Mouse (Mus musculus) testis, adult 10 weeks (tissue): ENCODE measurements around the gene Sytl5. TPM values are rescaled to one million over a fixed set of nuclear protein-coding genes. Genes with fewer than 3 reads are reported as not detected.

Experiments
- polyA plus RNA-seq: library from polyadenylated mRNA; stranded (reverse); fragments of 350-450 nt; fragmentation: Illumina TruSeq; extraction: RNeasy Lipid Tissue Mini Kit (QIAGEN cat#74804); gene quantifications from one replicate; pipeline ENCODE4 v1.2.3, GENCODE M21; 2014; ENCODE audit warnings: low read depth, low replicate concordance

Gene Sytl5
- 4.0 TPM for polyA plus RNA-seq

GRCm38 (mm10) chrX:9885322-9885721 is at the start of gene Sytl5:
Sytl5 (plus strand) TSS chrX:9885622.

DNA sequence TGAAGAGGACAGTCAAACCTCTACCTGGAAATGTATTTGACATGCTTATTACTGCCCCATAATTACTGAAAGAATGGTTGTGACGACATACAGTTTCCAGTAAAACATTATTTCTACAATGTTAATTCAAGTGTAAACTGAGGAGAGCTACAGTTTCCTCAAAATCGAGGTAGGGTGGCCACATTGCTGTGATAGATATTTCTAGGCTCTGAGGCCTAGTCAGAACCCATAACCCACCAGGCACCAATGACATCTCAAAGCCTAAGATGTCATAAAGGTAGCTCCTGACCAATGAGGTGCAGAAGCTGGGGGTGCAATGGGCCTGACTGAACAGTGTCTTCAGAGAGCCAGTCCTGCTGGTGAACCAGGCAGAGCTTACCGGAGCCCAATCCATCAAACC is 38.8 kb upstream of the Sytl5 start, which contains the start of gene Hypm:
TSS of gene Hypm (plus strand) at position 301 of the 400 bp plus-strand sequence.

DNA sequence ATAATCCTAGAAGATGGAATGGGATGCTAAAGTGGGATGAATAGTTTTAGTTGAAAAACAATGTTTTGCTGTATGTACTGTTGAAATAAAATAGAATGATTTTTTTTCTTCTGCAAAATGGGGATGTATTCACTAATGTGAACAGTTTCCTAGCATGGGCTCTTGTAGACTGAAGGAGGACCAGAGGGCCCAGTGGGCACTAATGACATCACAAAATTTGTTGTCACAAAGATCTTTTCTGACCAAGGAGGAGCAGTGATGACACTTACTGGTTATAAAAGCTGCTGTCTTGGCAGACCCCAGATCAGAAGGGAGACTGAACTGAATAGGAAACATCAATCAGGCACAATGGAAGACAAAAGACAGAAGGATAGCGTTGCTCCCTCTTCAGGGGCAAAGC is 36.0 kb upstream of the Sytl5 start, which contains the start of gene H2al3:
TSS of gene H2al3 (plus strand) at position 301 of the 400 bp plus-strand sequence.

Other genes starting within 250 kb of the Sytl5 start
- 78.2 TPM for gene Dynlt3, start 222.6 kb upstream of the Sytl5 start, polyA plus RNA-seq
- 242 TPM for gene Hypm, start 38.7 kb upstream of the Sytl5 start, polyA plus RNA-seq
- gene H2al3, start 35.9 kb upstream of the Sytl5 start, polyA plus RNA-seq = 167 TPM
- 0.08 TPM for gene Srpx, start 232.1 kb downstream of the Sytl5 start, polyA plus RNA-seq